Mouse (Mus musculus): ENCODE measurements around the gene Abhd17a.

GRCm38 (mm10) chr10:80627685-80628084 is 37.5 kb upstream of the Abhd17a start:
- TF ChIP-seq USF1 (IDR thresholded peaks at IDR 0.05; ENCODE audit: low read depth, low read length) (no peak), EP300 (IDR thresholded peaks at IDR 0.05; ENCODE audit: low read length) (no peak), CTCF (conservative IDR thresholded peaks at IDR 0.05 in 1 of 2, IDR thresholded peaks at IDR 0.05 in 1 of 2; ENCODE audit: low read depth in 2 of 2, low read length in 2 of 2) (no peak), MAX (IDR thresholded peaks at IDR 0.05; ENCODE audit: low read length) (no peak), MEF2A (IDR thresholded peaks at IDR 0.05; ENCODE audit: borderline replicate concordance, low read depth, low read length) (no peak)

All from CH12.LX (cell line).